Mouse (Mus musculus) intestine, embryonic 16.5 days (tissue): ENCODE data around the gene H2-DMb1. TPM values are rescaled to one million over a fixed set of nuclear protein-coding genes. Genes with fewer than 3 reads are reported as not detected.

Experiments used
- ATAC-seq: fragments of 200-750 bp; cut with Nextera tagmentation; 2 replicates; pipeline ENCODE4 v1.8.0; 2017; ENCODE audit warnings: moderate TSS enrichment, moderate library complexity
- H3K27ac ChIP-seq: fragments of 300-500 bp; sonication (generic); 2 replicates; pipeline ENCODE4 v1.5.1; 2014; ENCODE audit warnings: mild to moderate bottlenecking, low read length
- H3K27me3 ChIP-seq: fragments of 300-500 bp; sonication (generic); replicated peaks from 2 replicates; pipeline ENCODE4 v1.6.1; 2014; ENCODE audit warnings: low read length, control low read depth, mixed read lengths; ENCODE audit not compliant: control insufficient read depth, insufficient read depth
- H3K36me3 ChIP-seq: fragments of 300-500 bp; sonication (generic); 2 replicates; pipeline ENCODE4 v1.6.1; 2014; ENCODE audit warnings: low read length, control low read depth; ENCODE audit not compliant: control insufficient read depth, insufficient read depth
- H3K4me1 ChIP-seq: fragments of 300-500 bp; sonication (generic); 2 replicates; pipeline ENCODE4 v1.6.1; 2014; ENCODE audit warnings: low read length, control low read depth, mixed read lengths; ENCODE audit not compliant: control insufficient read depth, insufficient read depth
- H3K4me2 ChIP-seq: fragments of 300-500 bp; sonication (generic); 2 replicates; pipeline ENCODE4 v1.6.1; 2014; ENCODE audit warnings: low read depth, low read length, control low read depth
- H3K4me3 ChIP-seq: fragments of 300-500 bp; sonication (generic); 2 replicates; pipeline ENCODE4 v1.5.1; 2014; ENCODE audit warnings: mild to moderate bottlenecking, low read length
- H3K9ac ChIP-seq: fragments of 300-500 bp; sonication (generic); 2 replicates; pipeline ENCODE4 v1.6.1; 2014; ENCODE audit warnings: low read depth, low read length
- H3K9me3 ChIP-seq: fragments of 300-500 bp; sonication (generic); 2 replicates; pipeline ENCODE4 v1.6.1; 2016; ENCODE audit warnings: low read length, control low read depth; ENCODE audit not compliant: control insufficient read depth
- WGBS: fragments of 180-500 bp; shearing (Covaris S2); extraction: QIAGEN DNeasy Blood & Tissue Kit; methylation state at CpG from one replicate; pipeline ENCODE4 v1.1.7; 2014; 5-methylcytosine and 5-hydroxymethylcytosine counted together
- polyA plus RNA-seq: library from polyadenylated mRNA; unstranded; fragments of >200 nt; fragmentation: Nextera tagmentation; extraction: Ambion mirVana; gene quantifications from 2 replicates; pipeline ENCODE4 v1.2.1, GENCODE M21; 2015

H2-DMb1 gene
- polyA plus RNA-seq, 1 experiment from 2014 or later: 3.0 TPM

DNA sequence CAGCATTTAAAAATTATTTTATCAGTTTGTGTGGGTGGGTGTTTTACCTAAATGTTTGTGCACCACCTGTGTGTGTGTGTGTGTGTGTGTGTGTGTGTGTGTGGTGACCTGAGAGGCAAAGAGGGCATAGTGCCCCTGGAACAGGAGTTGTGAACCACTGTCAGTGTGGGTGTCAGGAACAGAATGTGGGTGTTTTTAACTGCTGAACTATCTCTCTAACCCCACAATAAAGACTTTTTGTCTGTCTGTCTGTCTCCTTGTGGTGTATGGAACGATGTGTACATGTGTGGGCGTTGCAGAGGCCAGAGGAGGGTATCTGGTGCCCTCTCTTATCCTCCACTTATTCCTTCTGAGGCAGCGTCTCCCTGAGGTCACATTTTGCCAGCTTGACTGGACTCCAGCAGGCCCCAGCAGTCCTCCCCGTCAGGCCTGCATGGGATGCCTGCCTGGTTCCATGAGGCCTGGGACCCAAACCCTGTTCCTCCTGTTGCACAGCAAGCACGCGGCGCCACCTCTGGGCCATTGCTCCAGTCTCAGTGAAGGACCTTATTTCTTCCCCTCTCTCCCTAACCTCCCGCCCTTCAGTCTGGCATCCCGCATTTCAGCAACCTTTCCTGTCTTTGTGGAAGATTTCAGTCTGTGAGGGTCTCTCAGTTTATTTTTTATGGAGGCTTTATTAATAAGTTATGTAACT lies 11.5 kb downstream of the H2-DMb1 start:
- Histone ChIP-seq H3K4me2 (no peak overlapping the region), H3K9ac (no peak overlapping the region), H3K36me3 (no peaks in the 10 kb centered on the region), H3K9me3 (peaks cover 4% of the 10 kb centered on the region; the same call in 1 of the 2 replicates), H3K4me3 (no peak overlapping the region), H3K4me1 (no peaks in the 10 kb centered on the region), H3K27me3 (no peaks in the 10 kb centered on the region), H3K27ac (no peak overlapping the region)
- WGBS: 37% methylated on average over 9 of the region's 9 CpGs
- no peak for ATAC-seq

GRCm38 (mm10) chr17:34165033-34165730 lies 12.3 kb downstream of the H2-DMb1 start:
- peaks cover 4% of the 10 kb centered on the region; the same call in 1 of the 2 replicates for H3K9me3 ChIP-seq
- WGBS: 80% methylated on average over 6 of the region's 6 CpGs
- H3K4me3 ChIP-seq: no peak overlapping the region
- no peaks in the 10 kb centered on the region for H3K36me3 ChIP-seq
- no peak overlapping the region for H3K27ac ChIP-seq
- no peak for ATAC-seq
- H3K4me1 ChIP-seq: no peaks in the 10 kb centered on the region
- H3K4me2 ChIP-seq: no peak overlapping the region
- no peaks in the 10 kb centered on the region for H3K27me3 ChIP-seq
- H3K9ac ChIP-seq: no peak overlapping the region

- Histone ChIP-seq H3K4me2 (no peak overlapping the region), H3K4me1 (no peaks in the 10 kb centered on the region), H3K27me3 (no peaks in the 10 kb centered on the region), H3K27ac (no peak overlapping the region), H3K9ac (no peak overlapping the region), H3K4me3 (no peak overlapping the region), H3K9me3 (peaks cover 10% of the 10 kb centered on the region), H3K36me3 (no peaks in the 10 kb centered on the region)
- 0% methylated on average over 2 of the region's 2 CpGs for WGBS
- ATAC-seq: no peak
These were observed 16.4 kb downstream of the H2-DMb1 start for GRCm38 (mm10) chr17:34169279-34169678.

DNA sequence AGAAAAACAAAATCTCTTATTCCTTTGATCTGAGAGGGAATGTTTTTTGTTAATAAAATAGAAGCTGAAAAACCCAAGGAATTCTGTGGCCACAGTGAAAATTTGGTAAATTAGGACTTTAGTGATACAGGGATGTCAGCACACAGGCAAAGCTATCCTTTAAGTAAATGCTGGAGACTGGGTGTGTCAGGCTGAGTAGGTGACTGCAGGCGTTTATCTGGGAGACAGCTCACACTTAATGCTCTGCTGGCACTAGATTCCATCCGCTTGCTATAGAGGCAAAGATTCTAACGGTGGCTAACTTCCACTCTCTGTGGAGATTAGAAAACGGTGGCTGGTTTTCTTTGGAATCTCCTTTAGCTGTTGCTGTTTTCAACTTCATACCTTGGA lies 17.6 kb downstream of the H2-DMb1 start:
- no peak overlapping the region for H3K4me3 ChIP-seq
- peaks cover 8% of the 10 kb centered on the region for H3K9me3 ChIP-seq
- 23% methylated on average over 4 of the region's 4 CpGs for WGBS
- H3K4me2 ChIP-seq: no peak overlapping the region
- ATAC-seq: no peak
- H3K36me3 ChIP-seq: no peaks in the 10 kb centered on the region
- H3K27me3 ChIP-seq: no peaks in the 10 kb centered on the region
- H3K4me1 ChIP-seq: no peaks in the 10 kb centered on the region
- H3K9ac ChIP-seq: no peak overlapping the region
- no peak overlapping the region for H3K27ac ChIP-seq

DNA sequence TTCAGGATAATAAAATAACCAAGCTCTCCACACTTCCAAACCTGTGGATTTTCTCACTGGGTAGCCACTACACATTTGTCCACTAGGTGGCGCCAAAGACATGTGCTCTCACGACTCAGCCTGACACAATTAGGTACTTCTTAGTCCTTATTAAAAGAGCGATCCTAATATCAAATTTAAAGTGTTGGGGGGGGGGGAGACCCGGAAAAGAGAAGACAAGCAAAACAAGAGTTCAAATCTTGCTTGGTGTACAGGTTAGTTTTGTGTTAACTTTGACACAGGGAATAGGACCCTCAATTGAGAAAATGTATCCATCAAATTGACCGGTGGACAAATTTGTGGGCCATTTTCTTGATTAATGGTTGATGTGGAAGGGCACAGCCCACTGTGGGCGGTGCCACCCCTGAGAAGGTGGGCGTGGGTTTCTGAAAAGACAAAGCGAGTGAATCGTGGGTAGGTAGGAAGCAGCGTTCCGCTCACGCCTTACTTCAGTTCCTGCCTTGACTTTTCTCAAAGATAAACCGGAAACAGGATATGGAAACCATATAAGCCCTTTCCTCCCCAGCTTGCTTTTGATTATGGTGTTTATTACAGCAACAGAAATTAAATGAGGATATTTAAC lies 18.1 kb downstream of the H2-DMb1 start:
- WGBS: 45% methylated on average over 13 of the region's 13 CpGs
- H3K4me3 ChIP-seq: no peak overlapping the region
- peaks cover 6% of the 10 kb centered on the region for H3K9me3 ChIP-seq
- ATAC-seq: no peak
- H3K36me3 ChIP-seq: no peaks in the 10 kb centered on the region
- H3K27ac ChIP-seq: no peak overlapping the region
- no peaks in the 10 kb centered on the region for H3K4me1 ChIP-seq
- H3K27me3 ChIP-seq: no peaks in the 10 kb centered on the region
- H3K4me2 ChIP-seq: no peak overlapping the region
- no peak overlapping the region for H3K9ac ChIP-seq

DNA sequence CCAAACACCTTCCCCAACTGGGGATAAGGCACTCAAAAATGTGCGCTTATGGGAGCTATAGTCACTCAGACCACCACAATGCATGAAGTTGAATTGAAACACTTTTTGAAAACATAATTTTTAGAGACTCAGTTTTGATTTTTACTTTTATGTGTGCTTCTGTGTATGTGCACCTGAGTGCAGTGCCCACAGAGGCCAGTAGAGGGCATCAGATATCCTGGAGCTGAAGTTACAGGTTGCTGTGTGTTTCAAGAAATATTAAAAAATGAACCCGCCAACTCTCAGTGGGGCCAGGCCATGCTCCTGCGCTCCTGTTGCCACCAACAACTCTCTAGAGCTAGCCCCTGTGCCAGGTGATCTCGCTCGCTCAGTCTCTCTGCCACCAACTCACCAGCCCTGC lies 19.7 kb downstream of the H2-DMb1 start:
- Histone ChIP-seq H3K36me3 (no peaks in the 10 kb centered on the region), H3K4me3 (no peak overlapping the region), H3K9me3 (peaks cover 16% of the 10 kb centered on the region), H3K27me3 (no peaks in the 10 kb centered on the region), H3K9ac (no peak overlapping the region), H3K27ac (no peak overlapping the region), H3K4me1 (no peaks in the 10 kb centered on the region), H3K4me2 (no peak overlapping the region)
- 96% methylated on average over 5 of the region's 5 CpGs for WGBS
- ATAC-seq: no peak

DNA sequence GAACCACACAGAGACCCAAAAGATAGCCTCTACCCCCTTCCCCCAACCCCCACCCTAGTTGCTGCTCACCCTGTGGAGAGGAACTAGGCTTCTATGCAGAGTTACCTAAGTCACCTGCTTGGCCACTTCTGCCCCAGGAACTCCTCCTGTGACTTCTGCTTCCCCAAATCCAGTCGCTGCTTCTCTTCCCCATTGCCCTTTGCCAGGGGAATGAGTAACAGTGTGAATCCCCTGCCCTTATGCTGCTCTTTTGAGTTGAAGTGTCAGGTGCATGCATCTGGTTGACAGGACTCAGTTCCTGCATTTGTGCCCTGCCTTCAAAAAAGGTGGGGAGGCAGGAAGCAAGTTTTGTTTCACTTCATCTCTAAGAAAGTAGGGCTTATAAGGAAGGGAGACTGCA lies 21.2 kb downstream of the H2-DMb1 start:
- Histone ChIP-seq H3K4me1 (no peaks in the 10 kb centered on the region), H3K9ac (no peak overlapping the region), H3K36me3 (no peaks in the 10 kb centered on the region), H3K27ac (no peak overlapping the region), H3K4me2 (no peak overlapping the region), H3K9me3 (peaks cover 16% of the 10 kb centered on the region), H3K4me3 (no peak overlapping the region), H3K27me3 (no peaks in the 10 kb centered on the region)
- 48% methylated on average over 1 of the region's 1 CpGs for WGBS
- ATAC-seq: no peak

- H3K36me3 ChIP-seq: no peaks in the 10 kb centered on the region
- H3K9ac ChIP-seq: no peak overlapping the region
- no peak overlapping the region for H3K4me2 ChIP-seq
- H3K27me3 ChIP-seq: no peaks in the 10 kb centered on the region
- WGBS: 66% methylated on average over 4 of the region's 4 CpGs
- no peak for ATAC-seq
- peaks cover 16% of the 10 kb centered on the region for H3K9me3 ChIP-seq
- H3K4me1 ChIP-seq: no peaks in the 10 kb centered on the region
- H3K27ac ChIP-seq: no peak overlapping the region
- no peak overlapping the region for H3K4me3 ChIP-seq
These were observed 24.3 kb downstream of the H2-DMb1 start for GRCm38 (mm10) chr17:34177179-34177578.

DNA sequence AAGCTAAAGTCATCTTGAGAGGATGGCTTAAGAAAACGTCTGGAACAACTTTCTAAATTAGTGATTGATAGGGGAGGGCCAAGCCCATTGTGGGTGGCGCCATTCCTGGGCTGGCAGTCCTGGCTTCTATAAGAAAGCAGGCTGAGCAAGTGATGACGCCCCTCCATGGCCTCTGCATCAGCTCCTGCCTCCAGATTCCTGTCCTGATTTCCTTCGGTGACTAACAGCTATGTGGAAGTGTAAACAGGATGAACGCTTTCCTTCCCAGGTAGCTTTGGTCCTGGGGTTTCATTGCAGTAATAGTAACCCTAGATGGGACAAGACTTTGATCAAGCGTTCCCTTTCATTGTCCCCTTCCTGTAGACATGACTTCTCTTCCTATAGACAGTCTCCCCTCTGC lies 26.1 kb downstream of the H2-DMb1 start:
- 51% methylated on average over 6 of the region's 6 CpGs for WGBS
- no peak overlapping the region for H3K4me3 ChIP-seq
- no peaks in the 10 kb centered on the region for H3K4me1 ChIP-seq
- H3K36me3 ChIP-seq: no peaks in the 10 kb centered on the region
- no peak for ATAC-seq
- no peak overlapping the region for H3K27ac ChIP-seq
- H3K9ac ChIP-seq: no peak overlapping the region
- H3K9me3 ChIP-seq: 0 out of 2 replicates have a peak, but pooled peaks cover 9% of the 10 kb centered on the region
- H3K27me3 ChIP-seq: no peaks in the 10 kb centered on the region
- H3K4me2 ChIP-seq: no peak overlapping the region
